Mouse (Mus musculus): Measurements from ENCODE around the gene Samhd1.

- TF ChIP-seq CTCF (IDR thresholded peaks at IDR 0.05; ENCODE audit: control insufficient read depth, insufficient read depth, insufficient replicate concordance, low read depth, low read length) = no peak
- TF ChIP-seq POLR2A (IDR thresholded peaks at IDR 0.05; ENCODE audit: control insufficient read depth, low read depth, low read length) = no peak
These were observed 86.5 kb downstream of the Samhd1 start for GRCm38 (mm10) chr2:157048395-157049181.
